Mouse (Mus musculus) ovary, adult 10 weeks (tissue): ENCODE data around the gene Zfp72. TPM values are rescaled to one million over a fixed set of nuclear protein-coding genes. Genes with fewer than 3 reads are reported as not detected.

Experiments used
- polyA plus RNA-seq: library from polyadenylated mRNA; stranded (reverse); fragments of 350-450 nt; fragmentation: Illumina TruSeq; extraction: RNeasy Lipid Tissue Mini Kit (QIAGEN cat#74804); gene quantifications from one replicate; pipeline ENCODE4 v1.2.3, GENCODE M21; 2014

Zfp72 gene
- polyA plus RNA-seq, result 55.6 TPM

GRCm38 (mm10) chr13:74390371-74390990 lies at the start of gene Zfp72:
Zfp72 (minus strand) TSS chr13:74390836.

DNA sequence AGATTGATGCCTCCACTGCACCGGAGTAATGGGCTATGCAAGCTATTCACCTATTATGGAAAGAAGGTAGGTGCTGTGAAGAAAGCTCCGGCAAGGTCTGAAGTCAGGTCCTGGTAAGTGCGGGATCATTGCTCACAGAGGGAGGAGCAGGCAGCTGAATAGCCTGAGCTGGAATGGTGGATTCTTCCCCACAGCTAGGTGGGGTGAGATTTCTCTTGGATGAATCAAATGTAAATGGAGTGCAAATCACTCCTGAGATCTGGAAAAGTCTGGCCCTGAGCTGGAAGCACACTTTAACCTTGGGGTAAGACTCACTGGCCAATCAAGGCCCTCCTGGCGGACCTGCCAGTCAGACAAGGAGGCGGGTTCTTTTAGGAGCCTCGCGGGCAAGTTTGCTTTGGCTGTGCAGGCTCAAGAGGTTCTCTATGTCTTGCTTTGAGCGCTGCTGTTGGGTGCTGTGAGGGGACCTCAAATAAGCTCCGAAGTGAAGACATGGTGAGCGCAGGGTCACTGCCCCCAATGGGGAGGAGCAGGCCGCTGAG lies 8.7 kb upstream of the Zfp72 start, which contains the start of gene Ftl1-ps1:
TSS of gene Ftl1-ps1 (plus strand) at position 397 of the 542 bp plus-strand sequence.

GRCm38 (mm10) chr13:74363859-74364235 lies 26.8 kb downstream of the Zfp72 start, which contains the start of gene Lrrc14b:
Lrrc14b (minus strand) TSS chr13:74364005.

GRCm38 (mm10) chr13:74349566-74350434 lies 40.8 kb downstream of the Zfp72 start, which contains the start of the genes Sdha and Ccdc127:
Sdha (minus strand) TSS chr13:74350280.
Ccdc127 (plus strand) TSS chr13:74350309.

Other genes with a start within 250 kb of the Zfp72 start
- gene Exoc3, start 182.1 kb downstream of the Zfp72 start, polyA plus RNA-seq, result 45.6 TPM
- 0.94 TPM for gene Ahrr, start 98.5 kb downstream of the Zfp72 start, polyA plus RNA-seq
- 108 TPM for gene Pdcd6, start 73.3 kb downstream of the Zfp72 start, polyA plus RNA-seq
- gene Sdha, start 40.6 kb downstream of the Zfp72 start, polyA plus RNA-seq, result 262 TPM
- 32.8 TPM for gene Ccdc127, start 40.5 kb downstream of the Zfp72 start, polyA plus RNA-seq
- 0.48 TPM for gene Lrrc14b, start 26.8 kb downstream of the Zfp72 start, polyA plus RNA-seq
- gene Ftl1-ps1, start 8.9 kb upstream of the Zfp72 start, polyA plus RNA-seq, result 3.4 TPM
- 79.6 TPM for gene Zfp825, start 103.2 kb upstream of the Zfp72 start, polyA plus RNA-seq
- 255 TPM for gene Erap1, start 248.7 kb upstream of the Zfp72 start, polyA plus RNA-seq